In the genomic region with DNA sequence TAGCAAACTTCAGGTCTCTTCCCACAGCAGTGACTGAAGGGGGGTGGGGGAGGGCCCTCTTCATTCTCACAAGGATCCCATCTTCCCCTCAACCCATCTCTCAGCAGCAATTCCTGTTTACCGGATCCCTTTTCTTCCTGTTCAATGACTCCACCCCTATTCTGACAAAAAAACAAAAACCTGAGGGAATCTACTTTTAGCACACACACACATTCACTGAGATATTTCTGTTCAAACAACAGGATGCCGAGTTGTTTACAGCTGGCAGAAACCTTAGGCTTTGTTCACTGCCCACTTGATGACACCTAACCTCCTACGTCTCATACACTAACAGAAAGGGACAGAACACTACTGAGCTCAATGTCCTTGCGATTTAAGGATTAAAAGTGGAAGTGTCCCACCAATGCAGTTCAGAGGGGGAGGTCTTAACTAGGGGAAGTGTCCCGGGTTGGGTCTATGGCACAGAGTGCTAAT, we compare ENCODE assay signal across 10 mouse cellular contexts. TPM values are rescaled to one million over a fixed set of nuclear protein-coding genes. Genes with fewer than 3 reads are reported as not detected.
A peak's percentile ranks its signal among the peaks of the same experiment; 100 is the strongest.
DNase-seq lines count a peak whose midpoint lies in the region; ATAC-seq lines count a peak whose summit lies in the region.
"Had no signal": no experiment of that assay in that cellular context is flagged by ENCODE, and none has a peak within 500 bp of the region (broad histone marks: within the 10 kb centered on the region; RNA-seq: fewer than 3 reads in every experiment).

No protein-coding gene starts in this region.

- no peak for DNase-seq in heart, embryonic 10.5 days (ENCODE audit: low spot score)
- peak; percentile 78 for DNase-seq in induced T-regulatory cell, adult 2 months (ENCODE audit: low read depth)
- no peak for DNase-seq in cerebellum, postnatal 25 days
- no peak for DNase-seq in ovary, adult 18-20 months (ENCODE audit: low spot score)
- no peak for DNase-seq in cerebellum, adult 9-11 months

- peak overlapping the region; percentile 8; the same call in 1 of the 2 replicates for H3K4me2 ChIP-seq in heart, embryonic 15.5 days
- H3K4me2 ChIP-seq: hindbrain, embryonic 15.5 days; limb, embryonic 13.5 days had no signal

- H3K36me3 ChIP-seq in heart, embryonic 15.5 days, result no peaks in the 10 kb centered on the region
- 0 out of 2 replicates have a peak, but pooled peaks cover 2% of the 10 kb centered on the region for H3K36me3 ChIP-seq in heart, embryonic 10.5 days
- H3K36me3 ChIP-seq: hindbrain, embryonic 15.5 days; limb, embryonic 13.5 days had no signal

- peaks cover 25% of the 10 kb centered on the region for H3K4me1 ChIP-seq in heart, embryonic 15.5 days (replicated peaks)
- H3K4me1 ChIP-seq in heart, embryonic 10.5 days, result peaks cover 32% of the 10 kb centered on the region

- WGBS in heart, embryonic 15.5 days, result 44% methylated on average over 5 of the region's 5 CpGs
- WGBS in heart, embryonic 10.5 days, result 52% methylated on average over 5 of the region's 5 CpGs

- no peaks in the 10 kb centered on the region for H3K27me3 ChIP-seq in heart, embryonic 15.5 days
- H3K27me3 ChIP-seq in heart, embryonic 10.5 days (ENCODE audit: insufficient read depth, poor library complexity, severe bottlenecking), result no peaks in the 10 kb centered on the region
- H3K27me3 ChIP-seq: hindbrain, embryonic 15.5 days; limb, embryonic 13.5 days had no signal

- no peak for ATAC-seq in heart, embryonic 15.5 days (replicated peaks; ENCODE audit: insufficient number of reproducible peaks, insufficient read depth, low FRiP score, low read depth)
- ATAC-seq in CD4-positive, CD25-positive, alpha-beta regulatory T cell, adult 4 months, result peak; percentile 66
- ATAC-seq in megakaryocyte progenitor cell, adult 5-6 weeks (replicated peaks; ENCODE audit: poor library complexity), result peak; percentile 78

- H3K27ac ChIP-seq in heart, embryonic 15.5 days, result peak overlapping the region; percentile 41
- H3K27ac ChIP-seq in heart, embryonic 10.5 days, result no peak overlapping the region
- H3K27ac ChIP-seq: hindbrain, embryonic 15.5 days; limb, embryonic 13.5 days had no signal

- no peaks in the 10 kb centered on the region for H3K9me3 ChIP-seq in heart, embryonic 15.5 days (replicated peaks)
- H3K9me3 ChIP-seq in heart, embryonic 10.5 days, result no peaks in the 10 kb centered on the region
- H3K9me3 ChIP-seq: hindbrain, embryonic 15.5 days; limb, embryonic 13.5 days had no signal

- no peak overlapping the region for H3K9ac ChIP-seq in heart, embryonic 15.5 days
- H3K9ac ChIP-seq: hindbrain, embryonic 15.5 days; limb, embryonic 13.5 days had no signal

- H3K4me3 ChIP-seq in heart, embryonic 15.5 days, result no peak overlapping the region
- H3K4me3 ChIP-seq in heart, embryonic 10.5 days, result no peak overlapping the region
- H3K4me3 ChIP-seq: hindbrain, embryonic 15.5 days; limb, embryonic 13.5 days had no signal

RNA-seq across cellular contexts. Expression of gene Rapgef2, which starts 33.4 kb away (rescaled TPM):
- 5.7 TPM in 2 replicates for polyA plus RNA-seq in heart, embryonic 15.5 days (2015; fragmentation: Nextera tagmentation; extraction: Ambion mirVana)
- polyA plus RNA-seq in heart, embryonic 10.5 days (2016; fragmentation: Nextera tagmentation; extraction: Ambion mirVana), result 4.4 and 4.8 TPM in 2 replicates
- polyA plus RNA-seq in CD4-positive, CD25-positive, alpha-beta regulatory T cell, adult 4 months (2017; shearing (Covaris generic)), result 1 to 10 TPM; 3.1 to 5.6 TPM
- 15.1 and 17.5 TPM in 2 replicates for total RNA-seq in megakaryocyte progenitor cell, adult 5-6 weeks (2015)
- 12.4 and 14.4 TPM in 2 replicates for total RNA-seq in megakaryocyte progenitor cell, adult 5-6 weeks (2017)
